Mouse (Mus musculus) testis, adult 2 months (tissue): ENCODE data around the gene Elmo1.

Experiments used
- CTCF ChIP-seq: fragments of 200-500 bp; IDR thresholded peaks from 2 replicates; pipeline ENCODE4 v1.5.1; 2012; ENCODE audit warnings: low read depth, mild to moderate bottlenecking, inconsistent platforms, low read length, moderate library complexity; ENCODE audit not compliant: control insufficient read depth, insufficient read depth, insufficient replicate concordance
- POLR2A ChIP-seq: fragments of 200-500 bp; IDR thresholded peaks from 2 replicates; pipeline ENCODE4 v1.6.1; 2012; ENCODE audit warnings: low read depth, mild to moderate bottlenecking, inconsistent platforms, low read length, moderate library complexity; ENCODE audit not compliant: control insufficient read depth

DNA sequence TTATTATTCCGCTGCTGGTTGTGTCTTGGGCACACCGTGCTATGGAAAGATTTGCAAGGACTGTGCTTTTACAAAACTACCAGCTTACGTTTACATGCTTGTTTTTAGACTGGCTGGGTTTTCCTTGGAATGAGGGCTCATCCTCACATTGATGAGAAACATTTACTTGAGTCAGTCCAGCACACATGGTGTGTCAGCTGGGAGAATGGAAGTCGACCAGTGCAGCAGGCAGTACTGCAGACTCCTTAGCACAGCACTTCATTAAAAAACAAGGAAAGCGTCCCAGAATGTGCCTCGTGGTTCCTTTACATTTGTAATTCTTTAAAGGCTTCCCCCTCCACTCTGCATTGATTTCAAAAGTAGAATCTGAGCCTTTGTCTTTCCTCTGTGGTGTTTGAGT is 179.8 kb downstream of the Elmo1 start:
- TF ChIP-seq CTCF (no peak), POLR2A (no peak)
